8 mouse cellular contexts compared by ENCODE assay signal in the genomic region with DNA sequence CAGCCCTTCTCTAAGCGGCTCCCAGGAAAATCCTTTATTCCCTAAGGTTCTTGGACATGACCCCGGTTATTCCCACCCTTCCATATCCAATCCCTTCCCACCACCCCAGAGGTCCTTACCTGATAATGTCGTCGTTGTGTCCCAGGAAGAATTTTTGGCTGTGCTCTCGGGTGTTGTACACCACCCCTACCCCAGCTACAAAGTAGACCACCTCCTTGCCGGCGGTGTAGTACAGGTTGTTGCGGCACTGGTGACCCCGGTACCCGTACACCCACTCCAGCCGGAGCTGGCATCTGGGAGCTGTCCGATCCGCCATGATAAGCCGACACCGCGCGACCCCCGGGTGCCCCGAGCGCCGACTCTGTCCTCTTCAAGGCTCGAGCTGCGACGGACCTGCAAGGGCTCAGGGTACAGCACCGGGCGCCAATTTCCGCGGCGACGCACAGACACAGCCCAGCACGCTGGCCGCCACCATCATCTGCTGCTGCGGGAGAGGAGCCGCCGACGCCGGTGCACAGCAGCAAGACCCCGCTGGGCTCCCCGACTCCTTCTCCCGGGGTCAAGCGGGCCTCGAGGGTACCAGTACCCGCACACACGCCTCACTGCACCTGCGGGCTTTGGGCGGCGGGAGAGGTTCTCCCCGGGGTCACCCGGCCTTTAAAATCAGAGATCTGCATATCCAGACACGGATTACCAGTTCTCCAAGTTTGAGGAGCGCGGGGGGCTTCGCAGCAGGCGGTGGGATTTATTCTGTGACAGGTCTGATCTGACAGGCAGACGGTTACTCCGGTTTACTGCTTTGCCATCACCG. TPM values are rescaled to one million over a fixed set of nuclear protein-coding genes. Genes with fewer than 3 reads are reported as not detected.
A peak's percentile ranks its signal among the peaks of the same experiment; 100 is the strongest.
DNase-seq lines count a peak whose midpoint lies in the region; ATAC-seq and TF ChIP-seq lines count a peak whose summit lies in the region.

No protein-coding gene starts in this region.

- ATAC-seq in hindbrain, embryonic 12.5 days (ENCODE audit: low FRiP score), result peak; percentile 16; the same call in 1 of the 2 replicates
- no peak for ATAC-seq in lung, postnatal 0 days

- peak overlapping the region; percentile 94 for H3K4me2 ChIP-seq in hindbrain, embryonic 12.5 days (replicated peaks)
- peak overlapping the region; percentile 77 for H3K4me2 ChIP-seq in lung, postnatal 0 days (replicated peaks; ENCODE audit: low read depth, low read length)

- H3K36me3 ChIP-seq in hindbrain, embryonic 12.5 days, result no peaks in the 10 kb centered on the region
- no peaks in the 10 kb centered on the region for H3K36me3 ChIP-seq in lung, postnatal 0 days (ENCODE audit: insufficient read depth, low read length)

- peak overlapping the region; percentile 59 for H3K4me3 ChIP-seq in hindbrain, embryonic 12.5 days
- H3K4me3 ChIP-seq in lung, postnatal 0 days (ENCODE audit: low read depth, low read length), result peak overlapping the region; percentile 52

- DNase-seq in ZHBTc4 (ENCODE audit: low read depth, low spot score), result peak; percentile 59
- DNase-seq in cerebellum, adult 9-10 months, result peak; percentile 69
- DNase-seq in frontal cortex, postnatal 14 days (ENCODE audit: low spot score in 2 of 2), result peak; percentile 28 to 40
- peak; percentile 40 to 43 for DNase-seq in layer of hippocampus, postnatal 14 days (ENCODE audit: low spot score in 2 of 2)
- DNase-seq in lung, postnatal 0 days (ENCODE audit: low spot score), result peak; percentile 6
- DNase-seq in retina, postnatal 1 day, result peak; percentile 68
- DNase-seq in T-cell, adult 2 months (ENCODE audit: low spot score), result no peak

- TF ChIP-seq CTCF in lung, postnatal 0 days (IDR thresholded peaks at IDR 0.05), result no peak

- peaks cover 5% of the 10 kb centered on the region; the same call in 1 of the 2 replicates for H3K4me1 ChIP-seq in hindbrain, embryonic 12.5 days
- H3K4me1 ChIP-seq in lung, postnatal 0 days (ENCODE audit: insufficient read depth, low read depth, low read length), result peaks cover 6% of the 10 kb centered on the region; the same call in 1 of the 2 replicates

- H3K9me3 ChIP-seq in hindbrain, embryonic 12.5 days (replicated peaks), result no peaks in the 10 kb centered on the region
- no peaks in the 10 kb centered on the region for H3K9me3 ChIP-seq in lung, postnatal 0 days (ENCODE audit: low read length)

- under 1% methylated on average over 57 of the region's 57 CpGs for WGBS in hindbrain, embryonic 12.5 days
- 1% methylated on average over 52 of the region's 57 CpGs for WGBS in lung, postnatal 0 days

- peaks cover 22% of the 10 kb centered on the region for H3K27me3 ChIP-seq in hindbrain, embryonic 12.5 days
- H3K27me3 ChIP-seq in lung, postnatal 0 days (replicated peaks; ENCODE audit: insufficient read depth, low read length), result 0 out of 2 replicates have a peak, but pooled peaks cover 4% of the 10 kb centered on the region

- TF ChIP-seq EP300 in lung, postnatal 0 days (IDR thresholded peaks at IDR 0.05), result no peak

- H3K27ac ChIP-seq in hindbrain, embryonic 12.5 days, result 0 out of 2 replicates have a peak overlapping the region, but pooled peaks have one; percentile 23
- H3K27ac ChIP-seq in lung, postnatal 0 days (ENCODE audit: low read length), result no peak overlapping the region

- peak overlapping the region; percentile 65 for H3K9ac ChIP-seq in hindbrain, embryonic 12.5 days
- peak overlapping the region; percentile 26; the same call in 1 of the 2 replicates for H3K9ac ChIP-seq in lung, postnatal 0 days (replicated peaks; ENCODE audit: low read depth)

RNA-seq across cellular contexts. Expression of gene Eml6, which starts 1.4 kb away (rescaled TPM):
- polyA plus RNA-seq in hindbrain, embryonic 12.5 days (2016; fragmentation: Nextera tagmentation; extraction: Ambion mirVana), result 2.4 and 2.5 TPM in 2 replicates
- 10 to 100 TPM; 30.8 to 41.4 TPM for total RNA-seq in layer of hippocampus, postnatal 14 days (2021)
- 0.37 and 0.39 TPM in 2 replicates for polyA plus RNA-seq in lung, postnatal 0 days (2015; fragmentation: Nextera tagmentation; extraction: Ambion mirVana)
